Mouse (Mus musculus) cerebellum, adult 2 months (tissue): Measurements from ENCODE around the gene Gstt4. TPM values are rescaled to one million over a fixed set of nuclear protein-coding genes. Genes with fewer than 3 reads are reported as not detected.
A peak's percentile ranks its signal among the peaks of the same experiment; 100 is the strongest.

ENCODE experiments used
- DNase-seq, 2 experiments: peaks; one replicate each; pipeline ENCODE4 v3.0.0; 2021
- H3K27ac ChIP-seq: fragments of 200-500 bp; 2 replicates; pipeline ENCODE4 v1.5.1; 2012; ENCODE audit warnings: low read length, control low read depth, inconsistent platforms; ENCODE audit not compliant: insufficient read depth
- H3K27me3 ChIP-seq: fragments of 200-500 bp; 2 replicates; pipeline ENCODE4 v1.6.1; 2012; ENCODE audit warnings: inconsistent platforms, mild to moderate bottlenecking, low read length, moderate library complexity; ENCODE audit not compliant: control insufficient read depth, insufficient read depth
- H3K4me1 ChIP-seq: fragments of 200-500 bp; 2 replicates; pipeline ENCODE4 v1.6.1; 2011; ENCODE audit warnings: low read length; ENCODE audit not compliant: control insufficient read depth, insufficient read depth
- H3K4me3 ChIP-seq: fragments of 200-500 bp; replicated peaks from 2 replicates; pipeline ENCODE3; 2011; ENCODE audit warnings: mild to moderate bottlenecking, low read depth, low read length, control low read depth; ENCODE audit not compliant: insufficient read depth
- CTCF ChIP-seq: fragments of 200-500 bp; IDR thresholded peaks from 2 replicates; pipeline ENCODE4 v1.5.1; 2011; ENCODE audit warnings: low read depth, mild to moderate bottlenecking, control low read depth, low read length, moderate library complexity, borderline replicate concordance; ENCODE audit not compliant: insufficient read depth
- POLR2A ChIP-seq: fragments of 200-500 bp; IDR thresholded peaks from 2 replicates; pipeline ENCODE4 v1.6.1; 2011; ENCODE audit warnings: low read length, control low read depth, borderline replicate concordance; ENCODE audit not compliant: insufficient read depth
- WGBS: fragments of 180-500 bp; shearing (Covaris S2); methylation state at CpG from one replicate; pipeline ENCODE4 v1.1.7; 2018; 5-methylcytosine and 5-hydroxymethylcytosine counted together
- polyA plus RNA-seq: library from polyadenylated mRNA; depleted of rRNA; stranded (reverse); fragments of >200 nt; gene quantifications from 2 replicates; pipeline ENCODE4 v1.2.3, GENCODE M21; 2012

Gene Gstt4
- polyA plus RNA-seq, 1 experiment = not detected

GRCm38 (mm10) chr10:75834250-75834649 lies 11.9 kb upstream of the Gstt4 start:
- Histone ChIP-seq H3K4me3 (peak overlapping the region; percentile 67), H3K27ac (no peak overlapping the region), H3K27me3 (no peaks in the 10 kb centered on the region), H3K4me1 (0 out of 2 replicates have a peak, but pooled peaks cover 3% of the 10 kb centered on the region)
- no peak for TF ChIP-seq POLR2A
- TF ChIP-seq CTCF = no peak
- 2% methylated on average over 21 of the region's 21 CpGs for WGBS
- DNase-seq = peak; percentile 61 to 65

- Histone ChIP-seq H3K4me1 (peaks cover 6% of the 10 kb centered on the region; the same call in 1 of the 2 replicates), H3K4me3 (peak overlapping the region; percentile 67), H3K27me3 (no peaks in the 10 kb centered on the region), H3K27ac (no peak overlapping the region)
- no peak for DNase-seq
- WGBS = 50% methylated on average over 21 of the region's 21 CpGs
- TF ChIP-seq POLR2A (no peak), CTCF (no peak)
Observed at GRCm38 (mm10) chr10:75833456-75834080, 11.2 kb upstream of the Gstt4 start.

GRCm38 (mm10) chr10:75832272-75832895 lies 10.0 kb upstream of the Gstt4 start:
- WGBS = 75% methylated on average over 13 of the region's 13 CpGs
- H3K4me1 ChIP-seq = peaks cover 16% of the 10 kb centered on the region
- DNase-seq = peak; percentile 54 to 56
- no peak overlapping the region for H3K27ac ChIP-seq
- H3K4me3 ChIP-seq = no peak overlapping the region
- H3K27me3 ChIP-seq = no peaks in the 10 kb centered on the region
- TF ChIP-seq POLR2A (no peak), CTCF (peak; percentile 82)

GRCm38 (mm10) chr10:75830275-75830670 lies 7.9 kb upstream of the Gstt4 start:
- WGBS = 91% methylated on average over 2 of the region's 2 CpGs
- TF ChIP-seq CTCF = no peak
- TF ChIP-seq POLR2A = no peak
- Histone ChIP-seq H3K4me3 (no peak overlapping the region), H3K27ac (no peak overlapping the region), H3K27me3 (no peaks in the 10 kb centered on the region), H3K4me1 (peaks cover 18% of the 10 kb centered on the region)
- DNase-seq = no peak

- Histone ChIP-seq H3K27me3 (no peaks in the 10 kb centered on the region), H3K4me3 (no peak overlapping the region), H3K4me1 (peaks cover 18% of the 10 kb centered on the region), H3K27ac (no peak overlapping the region)
- no peak for DNase-seq
- no peak for TF ChIP-seq CTCF
- TF ChIP-seq POLR2A = no peak
- 84% methylated on average over 2 of the region's 2 CpGs for WGBS
Observed at GRCm38 (mm10) chr10:75829529-75830274, 7.4 kb upstream of the Gstt4 start.

- H3K27ac ChIP-seq = peak overlapping the region; percentile 68
- H3K4me3 ChIP-seq = no peak overlapping the region
- H3K27me3 ChIP-seq = no peaks in the 10 kb centered on the region
- TF ChIP-seq POLR2A (no peak), CTCF (no peak)
- DNase-seq = peak; percentile 77 to 88
- peaks cover 15% of the 10 kb centered on the region for H3K4me1 ChIP-seq
Observed at GRCm38 (mm10) chr10:75828500-75828931, 6.2 kb upstream of the Gstt4 start.

GRCm38 (mm10) chr10:75827668-75828360 lies 5.5 kb upstream of the Gstt4 start:
- Histone ChIP-seq H3K4me1 (peaks cover 15% of the 10 kb centered on the region), H3K27ac (peak overlapping the region; percentile 68), H3K4me3 (no peak overlapping the region), H3K27me3 (no peaks in the 10 kb centered on the region)
- WGBS = 11% methylated on average over 4 of the region's 4 CpGs
- DNase-seq = peak; percentile 46 to 57
- TF ChIP-seq CTCF = no peak
- TF ChIP-seq POLR2A = no peak
